Mouse (Mus musculus): ENCODE measurements at regions not wholly inside any gene's neighbourhood (a gene's known extent, or its start where the extent isn't known, plus 50 kb on each side); places are given as distances from the start of the nearest gene placed in this dataset.

GRCm38 (mm10) chr4:56620628-56621027 lies 119.2 kb upstream of the Gm26657 start:
- DNase-seq (ENCODE audit: low spot score in 2 of 2) = no peak

DNA sequence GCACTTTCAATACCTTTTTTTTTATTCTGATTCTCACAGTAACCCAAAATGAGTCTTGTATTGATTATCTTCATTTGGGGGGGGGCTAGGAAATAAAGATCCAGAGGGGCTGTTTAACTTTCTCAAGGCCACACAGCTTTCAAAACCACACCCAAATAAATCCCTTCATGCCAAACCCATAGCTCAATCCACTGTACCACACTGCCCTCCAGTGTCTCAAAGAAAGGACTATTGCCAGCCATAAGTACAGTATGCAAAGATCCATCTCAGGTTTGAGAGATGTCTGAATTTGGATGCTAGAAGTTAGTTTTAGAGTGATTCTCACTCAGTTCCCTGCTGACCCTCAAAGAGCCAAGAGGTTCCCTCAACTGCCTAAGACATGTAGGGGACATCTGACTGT lies 120.1 kb upstream of the Gm26657 start:
- no peak for DNase-seq (ENCODE audit: low spot score in 2 of 2)

GRCm38 (mm10) chr4:56619054-56619453 lies 120.8 kb upstream of the Gm26657 start:
- DNase-seq (ENCODE audit: low spot score in 2 of 2) = no peak

DNA sequence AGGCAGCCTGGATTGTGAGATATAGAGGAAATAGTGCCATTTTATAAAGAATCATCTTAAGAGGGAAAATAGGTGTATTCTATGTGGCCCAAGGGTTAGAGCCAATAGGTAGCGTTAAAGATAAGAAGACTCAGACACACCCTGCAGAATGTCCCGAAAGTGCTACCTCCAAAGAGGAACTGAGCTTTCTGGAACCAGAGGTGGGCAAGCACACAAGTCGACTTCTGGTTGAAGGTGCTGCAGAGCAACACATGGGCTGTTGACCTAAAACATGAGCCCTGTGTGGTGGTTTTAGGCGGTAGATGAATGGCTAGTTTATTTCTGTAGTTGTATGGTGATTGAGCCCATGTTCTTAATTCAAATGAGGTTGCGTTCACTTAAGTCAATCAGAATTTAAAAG lies 121.4 kb upstream of the Gm26657 start:
- DNase-seq (ENCODE audit: low spot score in 2 of 2) = no peak

DNA sequence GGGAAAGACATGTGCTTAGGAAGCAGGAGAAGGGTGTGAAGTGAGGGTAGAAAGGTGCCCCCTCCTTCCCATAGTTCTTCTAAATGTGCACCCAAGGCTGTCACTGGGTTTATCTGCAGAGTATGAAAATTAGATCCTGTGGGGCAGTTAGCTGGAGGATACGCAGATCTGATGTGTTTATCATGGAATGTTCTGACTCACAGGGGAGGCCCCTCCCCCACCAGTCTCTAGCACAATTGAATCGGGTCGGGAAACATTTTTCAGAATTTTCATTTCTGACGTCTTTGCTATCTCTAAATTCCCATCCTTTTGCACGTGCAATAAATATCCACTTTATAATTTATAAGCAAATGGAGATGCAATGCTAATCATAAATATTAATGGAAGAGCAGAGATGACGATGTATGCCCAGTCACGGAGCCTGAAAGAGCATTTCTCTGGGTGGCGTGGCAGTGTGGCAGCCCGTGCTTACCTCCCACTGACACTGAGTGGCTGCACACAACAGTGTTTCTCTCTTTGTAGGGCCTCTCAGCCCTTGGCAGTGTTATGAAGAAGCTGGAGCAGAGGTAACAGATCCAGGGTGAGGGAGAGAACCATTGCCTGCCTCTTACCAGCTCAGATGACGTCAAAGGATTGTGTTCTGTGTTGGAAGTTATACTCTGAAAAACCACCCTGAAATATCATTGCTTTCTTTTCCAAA lies 122.1 kb upstream of the Gm26657 start:
- DNase-seq (ENCODE audit: low spot score in 2 of 2) = no peak

DNA sequence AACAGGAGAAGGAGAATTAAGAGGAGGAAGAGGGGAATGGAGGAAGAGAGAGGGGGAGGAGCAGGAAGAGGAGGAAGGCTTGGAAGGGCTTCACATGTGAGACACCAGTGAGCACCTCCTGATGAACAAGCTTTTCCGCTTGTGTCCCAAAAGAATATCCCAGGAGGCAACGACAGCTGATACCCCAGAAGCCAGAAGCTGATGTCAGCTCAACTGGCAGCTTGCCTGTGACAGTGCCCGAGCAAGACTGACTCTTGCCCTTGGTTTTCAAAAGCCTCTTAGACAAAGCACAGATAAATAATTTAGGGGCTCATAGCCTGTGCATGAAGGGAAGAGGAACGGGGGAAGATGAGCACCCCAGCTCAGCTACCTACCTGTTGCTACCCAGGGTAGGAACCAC lies 127.5 kb upstream of the Gm26657 start:
- no peak for DNase-seq (ENCODE audit: low spot score in 2 of 2)

DNA sequence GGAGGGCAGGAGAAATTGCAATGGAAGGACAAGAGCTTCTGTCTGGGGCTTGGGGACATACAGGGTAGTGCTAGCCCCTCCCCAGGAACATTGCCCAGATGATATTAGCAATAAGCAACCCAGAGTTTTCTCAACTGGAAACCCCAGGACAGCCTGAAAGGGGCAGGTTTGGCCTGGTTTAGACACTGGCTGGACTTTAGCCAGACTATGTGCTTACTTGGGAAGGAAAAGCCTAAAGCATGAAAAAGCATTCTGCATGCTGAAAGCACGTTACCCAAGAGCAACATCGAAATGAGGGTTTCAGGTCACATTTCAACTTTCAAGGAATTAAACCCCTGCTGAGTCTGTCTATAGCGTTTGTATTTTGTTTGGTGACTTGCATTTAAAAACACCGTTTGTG lies 128.1 kb upstream of the Gm26657 start:
- DNase-seq (ENCODE audit: low spot score in 2 of 2) = no peak

- no peak for DNase-seq (ENCODE audit: low spot score in 2 of 2)
Observed at GRCm38 (mm10) chr4:56610273-56610672, 129.6 kb upstream of the Gm26657 start.

GRCm38 (mm10) chr4:56608701-56609100 lies 131.2 kb upstream of the Gm26657 start:
- no peak for DNase-seq (ENCODE audit: low spot score in 2 of 2)

- no peak for DNase-seq (ENCODE audit: low spot score in 2 of 2)
Observed at GRCm38 (mm10) chr4:56598398-56598797, 141.5 kb upstream of the Gm26657 start.

GRCm38 (mm10) chr4:56597931-56598330 lies 141.9 kb upstream of the Gm26657 start:
- DNase-seq (ENCODE audit: low spot score in 2 of 2) = no peak

DNA sequence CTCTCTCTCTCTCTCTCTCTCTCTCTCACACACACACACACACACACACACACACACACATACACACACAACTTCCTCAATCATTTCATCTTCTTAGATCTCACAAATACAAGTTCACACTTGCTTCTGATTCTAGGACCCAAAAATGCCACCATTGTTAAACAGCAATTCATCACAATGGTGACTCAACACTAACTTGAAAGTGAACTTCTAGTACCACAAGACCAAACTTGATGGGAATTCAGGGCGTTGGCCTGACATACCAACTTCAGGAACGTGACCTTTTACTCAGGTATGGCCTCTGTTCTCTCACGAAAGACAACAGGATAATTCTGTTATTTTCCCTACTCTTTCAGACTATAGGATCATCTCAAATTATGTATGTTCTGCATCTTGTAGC lies 157.5 kb upstream of the Gm26657 start:
- DNase-seq (ENCODE audit: low spot score in 2 of 2) = no peak

GRCm38 (mm10) chr4:56576837-56577548 lies 162.9 kb upstream of the Gm26657 start:
- DNase-seq (ENCODE audit: low spot score in 2 of 2) = no peak

DNA sequence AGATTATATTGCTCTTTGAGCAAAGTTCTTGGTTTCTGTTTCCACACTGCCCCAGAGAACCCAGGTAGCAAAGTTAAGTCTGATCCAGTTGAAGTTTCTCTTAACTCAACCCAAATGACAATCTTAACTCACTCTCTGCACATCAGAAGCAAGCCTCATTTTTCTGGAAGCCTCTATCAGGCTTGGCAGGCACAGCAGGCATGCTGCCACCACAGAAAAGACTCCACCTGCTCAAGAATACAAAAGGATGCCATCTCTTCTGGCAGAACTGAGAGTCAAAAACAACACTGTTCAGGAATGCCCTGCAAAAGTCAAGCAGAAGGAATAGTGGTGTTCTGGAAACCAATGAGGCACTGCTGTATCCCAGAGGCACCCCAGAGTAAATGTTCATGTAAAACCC lies 187.7 kb upstream of the Gm26657 start:
- peak in 1 of 2 experiments; percentile 13 for DNase-seq (ENCODE audit: low spot score in 2 of 2)

- no peak for DNase-seq (ENCODE audit: low spot score in 2 of 2)
Observed at GRCm38 (mm10) chr4:56533344-56533985, 206.4 kb upstream of the Gm26657 start.

- no peak for DNase-seq (ENCODE audit: low spot score in 2 of 2)
Observed at GRCm38 (mm10) chr4:56532921-56533320, 206.9 kb upstream of the Gm26657 start.

DNA sequence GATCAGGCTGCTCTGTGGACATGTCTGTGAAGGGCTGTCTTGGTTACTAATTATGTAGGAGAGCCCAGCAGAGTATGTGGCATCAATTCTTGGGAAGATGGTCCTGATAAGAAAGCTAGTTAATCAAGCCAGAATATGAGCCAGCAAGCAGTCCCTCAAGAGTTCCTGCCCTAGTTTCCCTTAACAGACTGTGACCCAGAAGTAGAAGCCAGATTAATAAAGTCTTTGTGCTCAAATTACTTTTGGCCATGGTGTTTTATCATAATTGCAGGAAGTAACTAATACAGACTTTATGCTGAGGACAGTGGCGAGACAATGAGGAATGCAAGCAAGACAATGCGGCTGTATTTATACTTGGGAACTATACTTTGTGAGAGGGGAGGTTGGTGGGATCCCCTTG lies 211.3 kb upstream of the Gm26657 start:
- DNase-seq (ENCODE audit: low spot score in 2 of 2) = no peak

DNA sequence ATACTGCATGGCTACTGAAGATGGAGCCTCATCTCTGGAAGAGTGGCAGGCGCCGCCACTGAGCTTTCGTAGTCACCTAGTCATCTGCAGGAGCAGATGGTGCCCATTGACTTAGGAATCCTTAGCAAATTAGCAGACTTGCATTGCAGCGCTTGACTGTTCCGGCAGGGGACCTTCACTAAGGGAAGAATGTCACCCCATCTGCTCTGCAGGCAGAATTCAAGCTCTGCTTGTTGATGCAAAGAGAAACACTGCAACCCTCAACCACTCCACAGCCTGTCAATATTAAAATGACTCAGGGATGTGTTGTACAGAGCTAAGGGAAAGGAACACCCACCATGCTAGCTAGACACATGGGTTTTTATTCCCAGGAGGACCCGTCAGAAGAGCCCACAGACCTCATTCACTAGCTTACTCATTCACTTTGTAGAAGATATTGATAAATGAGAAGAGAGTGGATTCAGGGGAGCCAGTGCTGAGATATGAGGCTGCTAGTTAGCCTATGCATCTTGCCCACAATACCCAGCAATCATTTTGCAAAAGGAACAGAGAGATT lies 215.4 kb upstream of the Gm26657 start:
- peak; percentile 55 to 61 for DNase-seq (ENCODE audit: low spot score in 2 of 2)

- no peak for DNase-seq (ENCODE audit: low spot score in 2 of 2)
Observed at GRCm38 (mm10) chr4:56507770-56508169, 232.1 kb upstream of the Gm26657 start.

- peak in 1 of 2 experiments; percentile 11 for DNase-seq (ENCODE audit: low spot score in 2 of 2)
Observed at GRCm38 (mm10) chr4:56506786-56507185, 233.1 kb upstream of the Gm26657 start.

DNA sequence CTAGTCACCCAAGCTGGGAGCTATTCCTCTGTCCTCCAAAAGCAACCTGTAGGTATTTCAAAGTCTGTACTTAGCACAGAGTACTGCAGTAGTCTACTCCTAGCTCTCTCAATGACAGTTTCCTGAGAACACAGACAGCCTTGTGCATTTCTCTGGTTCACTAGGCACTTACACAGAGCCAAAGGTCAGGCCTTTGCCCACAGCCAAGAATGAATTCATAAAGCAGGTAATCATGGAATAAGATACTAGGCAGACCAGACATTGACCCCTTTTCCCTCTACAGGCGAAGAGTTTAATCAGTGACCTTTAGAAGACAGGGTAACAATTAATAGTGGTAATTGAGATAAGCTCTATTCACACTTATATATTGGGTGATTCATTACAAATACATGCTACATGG lies 233.8 kb upstream of the Gm26657 start:
- no peak for DNase-seq (ENCODE audit: low spot score in 2 of 2)

- peak; percentile 58 to 63 for DNase-seq (ENCODE audit: low spot score in 2 of 2)
Observed at GRCm38 (mm10) chr4:56492537-56493221, 247.2 kb upstream of the Gm26657 start.
